Mouse (Mus musculus) kidney, postnatal 0 days (tissue): ENCODE data around the gene 4931414P19Rik. TPM values are rescaled to one million over a fixed set of nuclear protein-coding genes. Genes with fewer than 3 reads are reported as not detected.

Experiments used
- ATAC-seq: fragments of 200-750 bp; cut with Nextera tagmentation; replicated peaks from 2 replicates; pipeline ENCODE4 v1.8.0; 2017; ENCODE audit warnings: low read depth, moderate number of reproducible peaks, moderate TSS enrichment, moderate library complexity; ENCODE audit not compliant: low FRiP score
- DNase-seq: peaks from one replicate; pipeline ENCODE4 v3.0.0-alpha.2; 2016; ENCODE audit warnings: low spot score
- H3K27ac ChIP-seq: fragments of 300-500 bp; sonication (generic); 2 replicates; pipeline ENCODE4 v1.5.1; 2014; ENCODE audit warnings: mild to moderate bottlenecking
- H3K27me3 ChIP-seq: fragments of 300-500 bp; sonication (generic); 2 replicates; pipeline ENCODE4 v1.6.1; 2014; ENCODE audit warnings: low read length, mixed read lengths; ENCODE audit not compliant: insufficient read depth
- H3K36me3 ChIP-seq: fragments of 300-500 bp; sonication (generic); 2 replicates; pipeline ENCODE4 v1.6.1; 2014; ENCODE audit warnings: low read length, mixed read lengths; ENCODE audit not compliant: insufficient read depth
- H3K4me1 ChIP-seq: fragments of 300-500 bp; sonication (generic); replicated peaks from 2 replicates; pipeline ENCODE4 v1.6.1; 2014; ENCODE audit warnings: antibody characterized with exemption, low read length, mixed read lengths; ENCODE audit not compliant: insufficient read depth
- H3K4me2 ChIP-seq: fragments of 300-500 bp; sonication (generic); 2 replicates; pipeline ENCODE4 v1.6.1; 2014; ENCODE audit warnings: mild to moderate bottlenecking, low read length, moderate library complexity, mixed read lengths
- H3K4me3 ChIP-seq: fragments of 300-500 bp; sonication (generic); replicated peaks from 2 replicates; pipeline ENCODE4 v1.5.1; 2014; ENCODE audit warnings: low read depth, low read length
- H3K9ac ChIP-seq: fragments of 300-500 bp; sonication (generic); 2 replicates; pipeline ENCODE4 v1.6.1; 2014; ENCODE audit warnings: low read depth, low read length
- H3K9me3 ChIP-seq: fragments of 300-500 bp; sonication (generic); replicated peaks from 2 replicates; pipeline ENCODE4 v1.6.1; 2016; ENCODE audit warnings: low read length, inconsistent platforms, mixed read lengths
- CTCF ChIP-seq: IDR thresholded peaks from 2 replicates; pipeline ENCODE4 v1.5.1; 2016; ENCODE audit warnings: antibody characterized with exemption, low read depth, mild to moderate bottlenecking, moderate library complexity
- WGBS: fragments of 180-500 bp; shearing (Covaris S2); extraction: QIAGEN DNeasy Blood & Tissue Kit; methylation state at CpG from one replicate; pipeline ENCODE4 v1.1.7; 2014; 5-methylcytosine and 5-hydroxymethylcytosine counted together
- polyA plus RNA-seq: library from polyadenylated mRNA; unstranded; fragments of >200 nt; fragmentation: Nextera tagmentation; extraction: Ambion mirVana; gene quantifications from 2 replicates; pipeline ENCODE4 v1.2.1, GENCODE M21; 2015

4931414P19Rik gene
- polyA plus RNA-seq, 1 experiment from 2014 or later, result 6.4 TPM

DNA sequence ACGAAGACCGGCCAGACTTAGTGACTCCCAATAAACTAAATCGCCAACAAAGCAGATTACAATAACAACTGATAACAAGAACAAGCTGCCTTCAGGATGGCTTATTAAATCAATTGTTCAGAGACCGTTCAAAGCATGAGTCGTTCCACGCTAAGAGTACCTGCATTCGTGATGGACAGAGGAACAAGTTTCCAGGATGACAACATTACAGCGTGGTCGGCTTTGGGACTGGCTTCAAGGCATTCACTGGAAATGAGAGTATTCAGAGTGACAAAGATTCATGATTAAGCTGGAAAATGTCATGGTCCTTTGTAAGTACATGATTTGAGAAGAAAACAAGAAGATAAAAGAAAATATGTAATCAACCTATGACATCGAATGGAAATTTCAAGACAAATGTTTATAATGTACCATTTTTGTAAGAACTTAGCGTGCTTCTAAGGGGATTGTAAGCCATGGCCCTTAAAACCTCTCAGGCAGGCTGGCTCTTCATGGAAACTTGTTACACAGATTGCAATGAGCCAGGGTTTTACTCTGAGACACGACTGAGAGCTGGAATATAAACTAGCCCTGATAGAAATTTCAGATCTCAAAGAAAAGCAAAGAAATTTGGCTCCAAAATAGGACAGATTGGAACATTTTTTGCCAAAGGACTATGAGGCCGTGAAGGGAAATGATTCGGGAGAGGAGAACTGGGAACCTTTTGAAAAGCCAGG is 45.1 kb downstream of the 4931414P19Rik start:
- no peak for TF ChIP-seq CTCF
- Histone ChIP-seq H3K9ac (no peak overlapping the region), H3K4me1 (no peaks in the 10 kb centered on the region), H3K27ac (no peak overlapping the region), H3K36me3 (no peaks in the 10 kb centered on the region), H3K4me2 (no peak overlapping the region), H3K4me3 (no peak overlapping the region), H3K9me3 (no peaks in the 10 kb centered on the region), H3K27me3 (no peaks in the 10 kb centered on the region)
- ATAC-seq, result no peak
- no peak for DNase-seq
- 81% methylated on average over 14 of the region's 14 CpGs for WGBS

GRCm38 (mm10) chr14:54557330-54557729 is 48.5 kb downstream of the 4931414P19Rik start:
- no peaks in the 10 kb centered on the region for H3K36me3 ChIP-seq
- no peaks in the 10 kb centered on the region for H3K27me3 ChIP-seq
- TF ChIP-seq CTCF, result no peak
- no peak overlapping the region for H3K4me2 ChIP-seq
- ATAC-seq (no peak), DNase-seq (no peak)
- no peak overlapping the region for H3K27ac ChIP-seq
- H3K9me3 ChIP-seq, result no peaks in the 10 kb centered on the region
- H3K9ac ChIP-seq, result no peak overlapping the region
- H3K4me1 ChIP-seq, result no peaks in the 10 kb centered on the region
- 82% methylated on average over 8 of the region's 8 CpGs for WGBS
- no peak overlapping the region for H3K4me3 ChIP-seq

- no peaks in the 10 kb centered on the region for H3K9me3 ChIP-seq
- H3K27me3 ChIP-seq, result no peaks in the 10 kb centered on the region
- peak within 1 kb of the TSS; percentile 85 for H3K27ac ChIP-seq
- WGBS, result under 1% methylated on average over 76 of the region's 76 CpGs
- DNase-seq, result peak; percentile 96
- 0 out of 2 replicates have a peak, but pooled peaks cover 6% of the 10 kb centered on the region for H3K36me3 ChIP-seq
- H3K9ac ChIP-seq, result peak within 1 kb of the TSS; percentile 69
- H3K4me1 ChIP-seq, result no peaks in the 10 kb centered on the region
- ATAC-seq, result peak; percentile 94
- peak within 1 kb of the TSS; percentile 45 for H3K4me3 ChIP-seq
- peak within 1 kb of the TSS; percentile 93 for H3K4me2 ChIP-seq
- TF ChIP-seq CTCF, result peak; percentile 81
Observed at GRCm38 (mm10) chr14:54553975-54554769, 51.6 kb downstream of the 4931414P19Rik start, which contains the start of gene Haus4. Gene Haus4 (minus strand): TSS chr14:54554616.

GRCm38 (mm10) chr14:54553454-54553974 is 52.3 kb downstream of the 4931414P19Rik start:
- DNase-seq, result peak; percentile 63
- no peaks in the 10 kb centered on the region for H3K4me1 ChIP-seq
- peak overlapping the region; percentile 69 for H3K9ac ChIP-seq
- no peak for ATAC-seq
- under 1% methylated on average over 21 of the region's 21 CpGs for WGBS
- TF ChIP-seq CTCF, result no peak
- no peaks in the 10 kb centered on the region for H3K9me3 ChIP-seq
- no peaks in the 10 kb centered on the region for H3K27me3 ChIP-seq
- H3K4me3 ChIP-seq, result peak overlapping the region; percentile 45
- H3K4me2 ChIP-seq, result peak overlapping the region; percentile 93
- peak overlapping the region; percentile 85 for H3K27ac ChIP-seq
- H3K36me3 ChIP-seq, result peaks cover 12% of the 10 kb centered on the region; the same call in 1 of the 2 replicates

- peaks cover 34% of the 10 kb centered on the region for H3K36me3 ChIP-seq
- no peak for DNase-seq
- H3K4me3 ChIP-seq, result no peak overlapping the region
- no peak for TF ChIP-seq CTCF
- no peak overlapping the region for H3K9ac ChIP-seq
- H3K4me2 ChIP-seq, result no peak overlapping the region
- H3K9me3 ChIP-seq, result no peaks in the 10 kb centered on the region
- no peaks in the 10 kb centered on the region for H3K4me1 ChIP-seq
- WGBS, result 96% methylated on average over 5 of the region's 5 CpGs
- H3K27ac ChIP-seq, result no peak overlapping the region
- no peaks in the 10 kb centered on the region for H3K27me3 ChIP-seq
- ATAC-seq, result no peak
Observed at GRCm38 (mm10) chr14:54544703-54545102, 61.1 kb downstream of the 4931414P19Rik start.

DNA sequence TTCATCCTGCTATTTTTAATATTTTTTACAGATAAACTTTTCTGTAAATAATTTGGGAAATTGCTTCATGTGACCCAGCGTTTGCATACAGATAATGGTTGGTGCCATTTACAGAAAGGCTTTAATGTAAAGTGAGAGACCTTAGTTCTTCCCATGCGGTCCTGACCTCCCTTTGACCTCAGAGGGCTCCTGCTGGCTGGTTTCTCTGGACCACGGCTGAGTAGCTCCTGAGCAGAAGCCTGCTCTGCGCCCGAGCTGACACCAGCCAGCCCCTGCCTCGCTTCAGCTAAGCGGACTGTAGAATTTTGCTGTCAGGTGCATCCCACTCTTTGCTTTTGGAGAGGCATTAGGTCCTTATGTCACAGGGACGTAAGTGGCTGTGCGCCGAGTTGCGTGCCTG is 65.0 kb downstream of the 4931414P19Rik start:
- Histone ChIP-seq H3K4me1 (no peaks in the 10 kb centered on the region), H3K4me2 (no peak overlapping the region), H3K27ac (no peak overlapping the region), H3K9ac (no peak overlapping the region), H3K36me3 (peaks cover 15% of the 10 kb centered on the region), H3K4me3 (no peak overlapping the region), H3K27me3 (no peaks in the 10 kb centered on the region), H3K9me3 (no peaks in the 10 kb centered on the region)
- WGBS, result 55% methylated on average over 11 of the region's 11 CpGs
- ATAC-seq (peak; percentile 68), DNase-seq (peak; percentile 15)
- TF ChIP-seq CTCF, result no peak
